Mouse (Mus musculus) gastrocnemius, adult 8-10 months (tissue): ENCODE measurements at regions not wholly inside any gene's neighbourhood (a gene's known extent, or its start where the extent isn't known, plus 50 kb on each side); places are given as distances from the start of the nearest gene placed in this dataset.

Experiments used
- DNase-seq, 2 experiments: peaks; one replicate each; pipeline ENCODE4 v3.0.0; 2022; ENCODE audit warnings: low spot score in 2 of 2

- no peak for DNase-seq
These were observed 116.9 kb upstream of the Rnaseh2b start for GRCm38 (mm10) chr14:62175384-62176048.

GRCm38 (mm10) chr14:62177509-62177908, 114.9 kb upstream of the Rnaseh2b start:
- peak; percentile 62 for DNase-seq

GRCm38 (mm10) chr14:62187360-62187759, 105.0 kb upstream of the Rnaseh2b start:
- DNase-seq: no peak

- no peak for DNase-seq
These were observed 104.1 kb upstream of the Rnaseh2b start for GRCm38 (mm10) chr14:62188147-62188885.

- DNase-seq: no peak
These were observed 100.8 kb upstream of the Rnaseh2b start for GRCm38 (mm10) chr14:62191624-62192023.

GRCm38 (mm10) chr14:62192814-62193213, 99.6 kb upstream of the Rnaseh2b start:
- no peak for DNase-seq

- no peak for DNase-seq
These were observed 99.0 kb upstream of the Rnaseh2b start for GRCm38 (mm10) chr14:62193371-62193770.

- DNase-seq: no peak
These were observed 95.6 kb upstream of the Rnaseh2b start for GRCm38 (mm10) chr14:62196776-62197175.

- no peak for DNase-seq
These were observed 93.8 kb upstream of the Rnaseh2b start for GRCm38 (mm10) chr14:62198476-62199190.

- no peak for DNase-seq
These were observed 77.3 kb upstream of the Rnaseh2b start for GRCm38 (mm10) chr14:62215071-62215470.

GRCm38 (mm10) chr14:62216995-62217394, 75.4 kb upstream of the Rnaseh2b start:
- no peak for DNase-seq

GRCm38 (mm10) chr14:62217971-62218370, 74.4 kb upstream of the Rnaseh2b start:
- no peak for DNase-seq

GRCm38 (mm10) chr14:62218716-62219115, 73.7 kb upstream of the Rnaseh2b start:
- no peak for DNase-seq

GRCm38 (mm10) chr14:62220770-62221169, 71.6 kb upstream of the Rnaseh2b start:
- no peak for DNase-seq
